Mouse (Mus musculus) fibroblast of lung, adult 2 months (primary cell): Measurements from ENCODE around the gene Mrps18a.
A peak's percentile ranks its signal among the peaks of the same experiment; 100 is the strongest.

Source experiments
- DNase-seq: peaks from one replicate; pipeline ENCODE4 v3.0.0-alpha.2; 2011; ENCODE audit warnings: low read depth

Mrps18a gene

DNA sequence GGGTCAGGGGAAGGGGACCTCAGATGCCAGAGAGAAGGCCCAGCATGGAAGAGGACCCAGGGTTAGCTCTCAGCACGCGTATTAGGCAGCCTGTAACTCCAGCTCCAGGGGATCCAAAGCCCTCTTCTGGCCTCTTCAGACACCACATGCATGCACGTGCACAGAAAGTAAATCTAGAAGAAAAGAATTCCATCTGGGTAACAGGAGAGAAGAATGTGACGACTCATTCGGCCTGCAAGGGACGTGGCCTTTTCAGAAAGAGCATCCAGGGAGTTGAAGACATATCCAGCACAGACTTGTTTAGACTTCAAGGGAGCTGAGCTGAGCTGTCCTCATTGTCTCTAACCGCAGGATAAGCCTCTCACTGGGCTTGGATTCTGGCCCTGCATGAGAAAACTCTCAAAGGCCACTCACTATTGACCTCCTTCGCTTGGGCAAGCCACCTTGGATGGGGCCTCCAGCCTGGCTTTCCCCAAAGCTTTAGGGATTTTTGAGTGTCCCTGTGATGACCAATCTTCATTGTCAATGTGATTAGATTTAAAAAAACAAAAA is 8.1 kb upstream of the Mrps18a start:
- DNase-seq: peak; percentile 28

DNA sequence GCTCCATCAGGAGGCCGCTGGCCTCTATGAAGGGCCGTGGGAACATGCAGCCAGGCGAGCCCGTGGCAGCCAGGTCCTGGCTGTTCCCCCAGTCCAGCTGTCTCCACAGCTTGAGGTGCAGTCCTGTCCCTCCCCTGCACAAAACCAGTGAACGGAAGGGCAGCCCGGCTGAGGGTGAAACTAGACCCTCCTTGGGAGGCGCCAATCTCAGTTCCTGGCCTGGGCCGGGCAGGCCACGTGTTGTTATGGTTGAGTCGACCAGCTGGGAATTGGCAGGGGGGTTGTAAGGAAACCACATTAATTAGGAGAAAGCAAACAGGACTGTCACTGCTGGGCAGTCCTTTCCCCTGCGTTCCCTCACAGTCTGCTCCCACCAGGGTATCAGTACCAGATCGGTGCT is 6.3 kb upstream of the Mrps18a start:
- DNase-seq: peak; percentile 43

DNA sequence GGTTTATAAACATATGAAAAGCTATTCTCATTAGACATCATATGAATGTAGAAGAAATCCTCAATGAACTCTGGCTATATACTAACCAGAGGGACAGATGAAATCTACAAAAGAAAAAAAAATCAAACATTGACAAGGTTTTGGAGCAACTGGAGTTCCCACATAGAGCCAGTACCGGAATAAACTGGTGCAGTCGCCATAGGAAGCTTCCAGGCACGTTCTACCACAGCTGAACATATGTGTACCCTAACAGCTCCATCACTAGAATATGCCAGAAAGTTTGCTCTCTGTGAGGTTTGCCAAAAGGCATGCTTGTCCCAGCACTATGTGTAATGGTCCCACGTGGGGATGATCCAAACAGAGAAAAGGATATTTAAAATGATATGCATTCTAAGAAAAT is 2.5 kb upstream of the Mrps18a start:
- no peak for DNase-seq

DNA sequence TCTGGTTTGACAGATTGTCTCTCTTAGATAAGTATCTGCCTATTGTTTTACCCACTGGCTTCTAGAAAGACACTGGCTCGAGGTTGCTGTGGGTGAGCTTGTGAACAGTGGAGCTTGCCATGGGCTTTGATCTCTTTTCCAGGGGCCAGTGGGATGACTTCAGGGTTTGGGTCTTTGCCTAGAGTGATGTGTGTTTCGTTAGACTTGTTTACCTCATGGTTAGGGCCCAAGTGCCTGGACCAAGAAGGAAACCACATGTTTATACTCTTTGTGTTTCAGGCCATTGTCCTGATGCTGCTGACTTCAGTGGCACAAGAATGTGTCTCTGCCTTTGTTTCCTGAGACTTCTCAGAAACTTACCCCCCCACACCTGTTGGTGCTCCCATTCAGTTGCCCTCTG is 4.7 kb downstream of the Mrps18a start:
- no peak for DNase-seq

DNA sequence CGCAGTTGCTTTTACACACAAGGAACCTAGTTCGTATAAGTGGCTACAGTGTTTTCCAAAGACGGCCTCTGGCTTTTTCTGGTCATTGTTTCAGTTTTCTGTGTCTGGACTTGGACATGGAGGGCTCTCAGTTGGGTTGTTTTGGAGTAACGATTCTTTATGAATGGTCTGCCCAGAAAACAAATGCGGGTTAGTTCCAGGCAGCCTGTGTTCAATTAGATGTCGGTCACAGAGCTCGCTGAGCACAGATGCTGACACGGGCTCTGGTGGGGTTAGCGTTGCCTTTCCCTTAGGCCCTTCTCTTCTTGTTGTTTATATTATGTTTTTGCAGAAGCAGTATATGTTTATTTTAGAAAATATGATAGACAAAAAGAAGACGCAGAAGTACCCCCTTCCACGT is 5.4 kb downstream of the Mrps18a start:
- no peak for DNase-seq

DNA sequence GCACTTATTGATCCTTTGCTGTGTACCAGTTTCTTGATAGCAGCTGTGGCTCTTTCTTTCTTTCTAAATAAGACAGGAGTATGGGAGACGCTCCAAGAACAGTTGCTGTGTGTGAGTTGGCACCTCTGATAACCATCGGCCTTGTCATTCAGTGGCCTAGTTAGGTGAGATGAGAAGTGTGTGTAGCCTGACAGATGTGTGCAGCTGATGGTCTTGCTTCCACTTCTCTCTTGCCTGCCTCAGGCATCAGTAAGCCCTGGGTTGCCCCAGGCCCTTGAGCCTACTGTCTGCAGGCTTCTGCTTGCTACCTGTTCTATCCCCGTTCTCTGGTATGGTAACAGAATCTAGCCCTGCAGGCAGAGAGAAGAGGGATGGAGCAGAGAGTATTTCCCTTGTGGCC is 6.1 kb downstream of the Mrps18a start:
- DNase-seq: no peak

DNA sequence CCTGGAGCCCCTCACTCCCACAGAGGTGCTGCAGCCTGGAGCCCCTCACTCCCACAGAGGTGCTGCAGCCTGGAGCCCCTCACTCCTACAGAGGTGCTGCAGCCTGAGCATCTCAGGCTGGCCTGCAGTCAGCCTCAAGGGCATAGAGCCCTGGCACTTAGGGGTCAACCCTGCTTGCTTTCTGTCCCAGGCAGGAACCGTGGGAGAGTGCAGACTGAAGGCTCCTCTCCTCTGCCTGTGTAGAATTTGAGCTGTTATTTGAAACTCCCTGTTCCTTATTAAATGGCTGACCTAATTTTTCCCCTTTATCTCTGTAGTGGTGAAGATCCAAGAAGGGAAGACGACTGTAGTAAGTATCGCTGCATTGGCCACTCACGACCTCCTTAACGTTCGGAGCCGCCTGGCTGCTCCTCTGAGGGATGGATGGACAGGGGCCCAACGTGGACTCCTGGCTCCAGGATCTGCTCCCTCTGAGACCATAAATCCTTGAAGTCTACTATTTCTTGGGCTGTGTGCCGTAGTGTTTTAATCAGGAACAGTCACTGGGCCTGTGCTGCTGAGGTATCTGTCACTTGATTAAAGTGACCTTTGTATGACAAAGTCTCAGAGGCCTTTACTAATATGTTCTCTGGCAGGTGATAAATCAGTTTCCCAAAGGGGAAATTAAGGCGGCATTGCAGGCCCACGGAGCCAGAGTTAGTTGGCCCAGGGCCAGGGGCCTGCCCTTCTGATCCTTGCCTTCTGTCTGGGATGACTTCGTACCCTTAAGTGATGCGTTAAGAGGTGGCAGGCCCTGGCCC is 7.0 kb downstream of the Mrps18a start:
- no peak for DNase-seq

DNA sequence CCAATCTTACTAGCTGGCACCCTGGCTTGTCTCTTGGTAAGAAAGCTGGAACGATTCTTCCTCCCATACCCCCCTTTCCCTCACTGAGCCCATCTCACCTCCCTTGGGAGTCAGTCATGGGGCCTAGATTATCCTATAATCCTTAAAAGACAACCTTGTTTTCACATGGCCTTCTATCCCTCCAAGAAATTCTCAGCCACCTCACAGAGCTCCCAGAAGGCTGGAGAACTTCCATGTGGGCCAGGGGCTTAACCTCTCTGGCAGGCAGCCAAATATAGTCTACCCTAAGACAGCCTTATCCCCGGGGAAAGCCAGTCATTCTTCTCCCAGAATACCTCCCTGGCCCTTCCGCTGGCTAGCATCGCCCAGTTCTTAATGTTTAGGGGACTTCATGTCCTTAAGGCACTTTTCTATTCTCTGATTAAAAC is 7.7 kb downstream of the Mrps18a start:
- no peak for DNase-seq

DNA sequence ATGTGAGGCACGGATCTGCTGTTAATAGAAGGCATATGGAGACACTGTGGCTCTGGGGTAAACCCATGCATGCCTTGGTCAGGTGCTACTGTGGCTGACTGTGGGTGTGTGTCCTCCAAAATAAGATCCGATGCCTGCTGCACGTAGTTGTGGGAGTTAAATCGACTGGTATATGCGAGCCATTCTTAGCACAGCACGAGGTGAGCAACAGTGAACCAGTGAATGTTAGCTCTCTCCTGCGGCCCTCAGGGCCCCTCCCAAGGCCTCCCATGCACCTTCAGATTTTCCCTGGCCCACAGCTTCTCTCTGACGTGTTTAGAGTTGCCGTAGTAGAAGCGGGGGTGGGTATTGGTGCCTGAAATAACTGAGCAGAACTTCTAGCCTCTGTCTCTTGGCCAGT is 8.9 kb downstream of the Mrps18a start:
- no peak for DNase-seq

DNA sequence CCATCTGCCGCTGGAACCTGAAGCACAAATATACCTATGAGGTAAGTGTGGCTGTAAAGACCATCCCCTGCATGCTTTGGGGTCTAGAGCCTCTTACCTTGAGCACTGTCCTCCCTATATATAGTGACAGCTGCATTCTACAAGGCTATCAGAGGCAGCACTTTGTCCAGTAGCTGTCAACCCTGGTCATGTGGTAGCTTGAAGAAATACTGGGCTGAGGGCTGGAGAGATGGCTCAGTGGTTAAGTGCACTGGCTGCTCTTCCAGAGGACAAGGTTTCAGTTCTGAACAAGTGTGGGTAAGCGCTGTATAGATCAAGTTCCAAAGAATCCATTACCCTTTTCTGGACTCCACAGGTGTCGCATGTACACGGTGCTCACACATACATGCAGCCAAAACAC is 12.0 kb downstream of the Mrps18a start:
- no peak for DNase-seq

DNA sequence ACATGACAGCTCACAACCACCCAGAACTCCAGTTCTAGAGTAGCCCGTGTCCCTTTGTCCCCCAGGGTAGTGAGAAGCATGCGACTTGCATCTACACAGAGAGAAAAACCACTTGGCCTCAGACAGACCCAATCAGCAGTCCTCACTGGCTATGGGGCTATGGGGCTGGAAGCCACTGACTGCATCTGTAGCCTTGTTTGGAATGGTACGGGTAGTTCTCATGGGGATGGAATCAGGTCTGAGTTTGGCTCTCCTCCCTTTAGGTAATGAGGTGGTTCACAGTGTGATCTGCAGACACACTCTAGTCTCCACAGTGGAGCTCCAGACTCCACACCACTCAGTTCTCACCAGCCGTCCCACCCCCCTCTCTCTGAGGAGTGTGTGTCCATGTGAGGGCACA is 12.5 kb downstream of the Mrps18a start:
- DNase-seq: no peak

DNA sequence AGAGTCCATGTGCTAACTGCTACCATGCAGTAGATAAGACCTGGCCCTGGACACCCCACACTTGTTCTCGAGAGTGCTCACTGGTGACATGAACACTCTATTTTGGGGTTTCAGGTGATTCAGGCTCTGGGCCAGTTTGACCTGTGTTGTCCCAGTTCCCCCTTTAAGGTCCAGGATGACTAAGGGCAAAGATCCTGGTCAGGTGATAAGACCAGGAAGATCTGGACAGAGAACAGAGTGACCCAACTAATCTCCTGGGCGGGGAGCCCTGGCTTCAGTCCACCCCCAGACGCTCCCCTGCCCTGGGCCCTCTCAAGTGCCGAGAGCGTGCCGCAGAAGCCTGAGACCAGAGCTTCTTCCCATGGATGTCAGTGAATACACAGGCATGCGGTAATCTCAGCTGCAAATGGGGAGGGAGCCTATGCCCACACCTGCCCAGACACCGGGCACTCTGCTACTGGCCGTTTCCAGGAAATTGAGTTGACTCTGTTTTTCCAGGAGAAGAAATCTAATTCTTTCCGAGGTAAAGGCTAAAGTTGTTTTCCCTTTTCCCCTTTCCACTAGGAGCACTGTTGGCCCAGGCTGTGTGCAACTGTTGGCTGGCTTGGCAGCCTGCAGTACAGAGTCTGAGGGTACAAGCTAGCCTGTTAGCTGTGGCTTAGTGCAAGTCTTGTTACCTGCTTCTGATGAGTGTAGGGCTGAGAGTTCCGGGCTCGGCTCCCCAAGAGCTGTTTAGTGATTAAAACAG is 13.3 kb downstream of the Mrps18a start:
- no peak for DNase-seq

DNA sequence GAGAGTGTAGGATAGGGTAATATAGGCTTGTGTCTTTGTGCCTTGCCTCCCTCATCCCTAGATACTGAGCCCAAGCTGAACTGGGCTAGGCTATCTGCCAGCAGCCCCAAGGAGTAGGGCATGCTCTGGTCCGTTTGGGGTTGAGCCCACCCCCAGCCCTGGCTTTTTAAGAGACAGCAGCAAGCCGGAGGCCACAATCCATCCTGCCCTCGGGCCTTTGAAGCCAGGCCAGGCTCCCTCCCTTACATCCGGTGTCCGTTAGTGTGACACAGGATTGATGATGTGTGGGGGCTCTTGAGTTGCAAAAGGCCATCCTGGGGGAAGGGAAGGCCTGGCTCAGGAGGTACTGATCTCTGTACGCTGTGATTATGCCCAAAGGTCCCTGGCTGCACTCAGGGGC is 15.8 kb downstream of the Mrps18a start:
- no peak for DNase-seq

DNA sequence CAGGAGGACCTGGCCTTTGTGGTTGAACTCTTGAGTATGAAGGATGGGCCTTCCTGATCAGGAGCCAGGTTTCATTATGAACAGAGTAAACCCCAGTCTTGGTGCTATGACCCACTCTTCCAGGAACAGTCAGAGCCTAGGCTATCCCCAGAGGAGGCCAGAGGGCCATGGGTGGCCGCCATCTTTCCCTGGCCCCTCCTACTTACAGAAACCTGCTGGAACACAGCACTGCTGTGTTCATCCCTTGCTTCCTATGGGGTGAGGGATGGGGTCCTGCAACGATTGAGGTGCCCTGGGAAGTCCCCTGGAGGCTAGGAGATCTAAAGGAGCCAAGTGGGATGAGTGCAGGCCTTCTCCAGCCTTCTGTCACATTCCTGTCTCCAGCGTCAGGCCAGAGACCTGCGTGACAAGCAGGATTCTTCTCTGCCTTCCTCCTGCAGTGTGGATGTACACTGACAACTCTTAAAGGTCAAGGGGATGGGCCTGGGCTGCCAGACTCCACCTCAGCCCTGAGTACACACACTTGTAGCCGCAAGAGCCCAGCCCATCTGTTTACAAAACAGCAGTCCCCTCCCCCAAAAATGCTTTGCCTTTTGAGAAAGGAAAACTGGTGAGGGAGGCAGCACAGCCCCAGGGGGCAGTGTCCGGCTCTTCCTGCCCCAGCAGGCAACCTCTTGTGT is 17.2 kb downstream of the Mrps18a start:
- no peak for DNase-seq

DNA sequence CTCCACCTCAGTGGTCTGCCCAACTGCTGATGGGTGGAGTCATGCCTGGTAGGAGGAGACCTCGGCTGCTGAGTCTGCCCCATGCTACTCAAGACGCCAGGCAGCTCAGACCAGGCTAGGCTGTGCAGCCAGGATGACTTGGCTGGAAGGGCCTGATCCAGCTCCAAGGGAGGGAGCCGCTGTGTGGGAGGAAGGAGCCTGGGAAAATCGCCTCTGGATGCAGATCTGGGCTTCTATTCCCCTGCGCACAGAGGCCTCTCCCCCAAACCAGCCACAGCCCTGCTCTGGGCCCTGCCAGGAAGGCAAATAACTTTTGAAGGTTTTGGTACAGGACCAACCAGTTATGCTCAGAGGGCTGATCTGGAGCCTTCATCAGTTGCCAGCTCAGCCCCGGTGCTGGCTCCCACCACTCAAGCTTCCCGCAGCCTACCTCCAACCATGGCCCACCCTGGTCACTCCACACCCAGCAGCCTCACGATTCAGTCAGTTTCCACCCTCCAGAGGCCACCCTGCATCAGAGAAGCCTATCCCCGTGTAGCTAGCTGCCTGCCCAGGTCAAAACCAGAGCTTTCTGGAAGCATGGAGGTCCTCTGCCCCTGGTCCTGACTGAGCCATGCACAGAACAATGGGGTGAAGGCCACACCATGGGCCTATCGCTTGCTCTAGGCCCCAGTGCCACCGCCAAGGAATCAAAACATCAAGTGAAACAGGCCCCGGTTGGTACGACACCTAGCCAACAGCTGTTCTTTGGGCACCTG is 19.1 kb downstream of the Mrps18a start:
- peak; percentile 97 for DNase-seq

DNA sequence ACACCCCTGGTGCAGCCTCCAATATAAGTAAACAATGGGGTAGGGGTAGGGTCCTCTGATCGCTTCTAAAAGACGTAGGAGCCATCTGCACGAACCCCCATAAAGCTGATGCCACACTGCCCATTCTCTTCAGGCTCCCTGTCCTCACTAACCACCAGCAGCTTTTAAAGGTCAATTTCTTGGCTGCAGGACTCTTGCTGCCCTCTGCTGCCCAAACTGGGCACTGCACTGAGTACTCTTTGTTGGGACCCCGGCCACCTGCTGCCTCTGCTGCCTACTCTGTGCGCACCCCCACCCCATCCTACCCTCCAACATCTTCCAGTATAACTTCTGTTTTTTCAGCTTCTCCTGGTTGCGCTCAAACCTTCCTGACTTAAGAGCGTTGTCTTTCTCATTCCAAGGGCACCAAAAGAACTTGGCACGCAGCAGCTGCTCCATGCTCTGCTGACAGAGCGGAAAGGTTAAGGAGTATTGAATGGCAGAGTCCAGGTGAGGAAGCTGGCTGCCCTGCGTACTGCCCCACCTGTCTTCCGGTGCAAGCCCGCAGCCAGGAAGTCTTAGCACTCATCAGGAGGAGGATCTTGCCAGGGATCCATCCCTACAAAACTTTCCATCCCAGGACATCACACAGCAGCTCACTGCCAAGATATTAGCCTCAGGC is 21.4 kb downstream of the Mrps18a start:
- DNase-seq: no peak

DNA sequence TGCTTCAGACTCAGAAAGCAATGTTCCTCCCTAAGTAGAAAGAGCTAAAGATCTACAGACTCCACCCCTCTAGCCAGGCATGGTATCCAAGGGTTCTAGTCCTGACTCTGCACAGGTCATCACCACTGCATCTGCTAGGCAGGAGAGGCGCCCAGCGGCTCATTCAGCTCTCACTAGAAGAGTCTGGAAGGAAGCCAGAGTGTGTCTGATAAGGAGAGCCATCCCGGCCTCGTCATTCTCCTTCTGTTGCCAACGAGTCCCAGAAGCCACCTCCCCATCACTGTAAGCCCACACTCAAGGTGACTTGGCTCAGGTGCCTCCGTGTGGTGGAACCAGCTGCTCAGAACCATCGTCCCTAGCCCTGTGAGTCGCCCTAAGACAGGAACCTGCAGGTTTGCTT is 22.1 kb downstream of the Mrps18a start:
- no peak for DNase-seq

DNA sequence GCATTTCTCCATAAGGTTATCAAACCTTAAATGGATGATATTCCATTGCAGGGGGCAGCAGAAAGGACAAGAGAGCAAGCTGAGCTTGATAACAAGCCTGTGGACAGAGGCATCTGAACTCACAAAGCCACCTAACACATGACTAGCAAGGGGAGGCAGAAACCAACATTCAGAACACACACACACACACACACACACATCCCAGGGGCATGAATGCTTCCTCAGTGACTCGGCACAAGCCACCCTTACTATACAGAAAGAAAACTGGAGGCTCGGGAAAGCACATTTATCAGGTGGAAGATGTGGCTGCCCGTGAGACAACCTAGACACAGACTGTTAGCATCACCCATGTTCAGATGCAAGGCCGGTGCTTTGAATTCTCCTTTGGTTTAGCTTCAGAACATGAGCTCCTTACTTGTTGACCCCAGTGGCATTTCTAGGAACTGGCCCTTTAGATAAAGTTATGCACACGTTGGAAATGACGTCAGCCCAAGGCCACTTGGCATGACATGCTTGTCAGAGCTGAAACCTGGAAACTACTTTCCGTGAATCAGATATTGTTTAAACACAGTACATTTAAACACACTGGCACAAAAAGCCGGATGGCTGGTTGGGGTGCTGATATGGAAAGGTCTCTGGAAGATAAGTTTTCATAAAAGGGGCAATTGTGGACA is 27.9 kb downstream of the Mrps18a start:
- DNase-seq: no peak

DNA sequence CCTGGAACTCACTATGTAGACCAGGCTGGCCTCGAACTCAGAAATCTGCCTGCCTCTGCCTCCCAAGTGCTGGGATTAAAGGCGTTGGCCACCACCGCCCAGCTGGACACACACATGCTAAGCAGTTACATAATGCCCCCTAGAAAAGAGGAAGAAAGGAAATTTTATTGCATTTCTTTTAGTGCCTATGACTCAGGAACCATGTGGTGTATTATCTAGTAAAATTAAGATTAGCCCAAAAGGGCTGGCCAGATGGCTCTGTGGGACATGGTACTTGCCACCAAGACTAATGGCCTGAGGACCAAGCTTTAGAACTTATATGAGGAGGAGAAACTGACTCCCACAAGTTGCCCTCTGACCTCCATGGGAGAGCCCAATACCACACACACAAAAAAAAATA is 29.1 kb downstream of the Mrps18a start:
- no peak for DNase-seq

DNA sequence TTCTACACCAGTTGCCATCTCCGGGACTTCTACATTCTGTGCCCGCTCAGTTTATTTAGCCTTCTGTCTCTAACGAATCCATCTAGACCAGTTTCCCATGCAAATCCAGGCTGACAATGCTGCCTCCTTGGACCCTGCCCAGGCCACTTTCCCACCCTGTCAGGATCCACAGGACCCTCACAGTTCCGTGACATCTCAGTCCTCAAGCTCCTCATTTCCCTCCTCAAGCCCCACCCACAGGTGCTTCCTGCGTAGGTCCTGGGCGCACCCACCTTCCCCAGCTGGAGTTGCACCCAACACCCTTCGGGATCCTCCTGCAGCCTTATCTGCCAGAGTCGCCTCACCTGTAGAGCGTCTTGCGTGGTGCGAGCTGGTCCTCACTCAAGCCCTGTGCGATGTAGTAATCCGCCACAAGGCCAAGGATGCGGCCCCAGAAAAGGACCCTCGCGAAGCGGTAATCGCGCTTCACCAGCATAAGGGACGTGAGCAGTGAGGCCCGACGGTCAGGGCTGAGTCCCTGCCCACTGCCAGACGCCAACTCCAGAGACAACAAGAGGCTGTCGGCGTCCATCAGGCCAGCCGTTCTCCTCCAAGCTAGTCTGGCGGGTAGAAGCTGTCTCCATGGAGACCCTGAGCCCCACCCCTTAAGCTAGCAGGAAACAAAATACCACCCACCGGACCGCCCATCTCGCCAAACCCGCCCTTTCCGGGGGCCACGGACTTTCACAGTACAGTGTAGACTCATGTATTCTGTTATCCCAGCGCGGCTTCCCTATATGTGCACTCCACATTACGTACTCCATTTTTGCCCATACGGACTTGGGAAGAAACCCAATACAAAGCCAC is 33.0 kb downstream of the Mrps18a start, which contains the start of gene Rsph9:
Rsph9 (minus strand) TSS at position 639 of the 846 bp plus-strand sequence.
- DNase-seq: peak; percentile 59
